Mouse (Mus musculus) limb, embryonic 13.5 days (tissue): ENCODE measurements at regions not wholly inside any gene's neighbourhood (a gene's known extent, or its start where the extent isn't known, plus 50 kb on each side); places are given as distances from the start of the nearest gene placed in this dataset.

Source experiments
- ATAC-seq: fragments of 200-750 bp; cut with Nextera tagmentation; 2 replicates; pipeline ENCODE4 v1.8.0; 2017; ENCODE audit warnings: low read depth, moderate number of reproducible peaks, moderate TSS enrichment; ENCODE audit not compliant: low FRiP score
- H3K27ac ChIP-seq: fragments of 300-500 bp; sonication (generic); 2 replicates; pipeline ENCODE4 v1.5.1; 2015; ENCODE audit warnings: inconsistent platforms, mild to moderate bottlenecking, moderate library complexity
- H3K27me3 ChIP-seq: fragments of 300-500 bp; sonication (generic); 2 replicates; pipeline ENCODE4 v1.6.1; 2015; ENCODE audit warnings: mild to moderate bottlenecking, inconsistent platforms
- H3K36me3 ChIP-seq: fragments of 300-500 bp; sonication (generic); 2 replicates; pipeline ENCODE4 v1.6.1; 2015; ENCODE audit warnings: inconsistent platforms, mild to moderate bottlenecking, moderate library complexity
- H3K4me1 ChIP-seq: fragments of 300-500 bp; sonication (generic); 2 replicates; pipeline ENCODE4 v1.6.1; 2015; ENCODE audit warnings: inconsistent platforms
- H3K4me2 ChIP-seq: fragments of 300-500 bp; sonication (generic); replicated peaks from 2 replicates; pipeline ENCODE4 v1.6.1; 2015; ENCODE audit warnings: inconsistent platforms, mild to moderate bottlenecking, moderate library complexity
- H3K4me3 ChIP-seq: fragments of 300-500 bp; sonication (generic); 2 replicates; pipeline ENCODE4 v1.5.1; 2015; ENCODE audit warnings: moderate library complexity, mild to moderate bottlenecking, inconsistent platforms
- H3K9ac ChIP-seq: fragments of 300-500 bp; sonication (generic); 2 replicates; pipeline ENCODE4 v1.6.1; 2015; ENCODE audit warnings: mild to moderate bottlenecking, inconsistent platforms
- H3K9me3 ChIP-seq: fragments of 300-500 bp; sonication (generic); 2 replicates; pipeline ENCODE4 v1.6.1; 2016; ENCODE audit warnings: inconsistent platforms
- WGBS: fragments of 180-500 bp; shearing (Covaris S2); methylation state at CpG from one replicate; pipeline ENCODE4 v1.1.7; 2015; 5-methylcytosine and 5-hydroxymethylcytosine counted together

DNA sequence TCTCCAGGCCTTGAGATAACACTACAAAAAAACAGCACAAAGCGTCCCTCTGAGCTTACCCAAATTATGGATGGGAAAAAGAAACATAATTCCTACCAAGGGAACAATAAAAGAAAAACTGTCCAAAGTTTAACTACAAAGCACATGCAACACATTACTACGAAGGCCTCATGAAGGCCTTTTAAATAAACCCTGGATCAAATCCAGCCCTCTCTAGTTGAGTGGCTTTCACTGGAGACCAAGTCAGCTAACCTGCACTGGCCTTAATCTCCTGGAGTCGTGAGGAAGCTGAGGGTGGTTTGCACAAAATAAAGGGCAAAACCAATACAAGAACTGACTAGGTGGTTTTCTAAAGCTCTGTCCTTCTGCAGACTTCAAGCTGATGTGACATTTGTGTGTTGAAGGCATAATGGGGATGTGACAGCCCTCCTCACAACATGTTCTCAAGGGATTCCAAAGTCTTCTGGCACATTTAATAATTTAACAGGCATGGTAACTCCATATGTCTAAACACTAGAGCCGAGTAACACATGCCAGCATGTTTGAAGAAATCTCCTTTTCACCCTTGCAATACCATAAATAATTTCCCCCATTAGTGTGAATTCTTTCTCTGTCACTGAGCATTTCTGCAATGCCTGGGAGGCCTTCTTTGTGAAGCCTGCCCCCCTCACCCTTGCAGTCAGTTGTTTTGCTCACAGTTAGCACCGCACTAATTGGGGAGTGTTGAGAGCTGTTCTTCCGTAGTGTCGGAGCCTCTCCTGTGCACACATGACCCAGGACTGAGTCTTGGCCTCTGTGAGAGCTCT is 50.0 kb upstream of the Cep85l start:
- WGBS = 18% methylated on average over 7 of the region's 7 CpGs
- H3K27me3 ChIP-seq = no peaks in the 10 kb centered on the region
- H3K9ac ChIP-seq = no peak overlapping the region
- H3K27ac ChIP-seq = peak overlapping the region; percentile 48; the same call in 1 of the 2 replicates
- peak overlapping the region; percentile 2; the same call in 1 of the 2 replicates for H3K4me2 ChIP-seq
- H3K4me3 ChIP-seq = no peak overlapping the region
- H3K9me3 ChIP-seq = no peaks in the 10 kb centered on the region
- H3K4me1 ChIP-seq = peaks cover 41% of the 10 kb centered on the region
- H3K36me3 ChIP-seq = no peaks in the 10 kb centered on the region
- peak; percentile 51 for ATAC-seq
